8 mouse cellular contexts compared by ENCODE assay signal in the genomic region with DNA sequence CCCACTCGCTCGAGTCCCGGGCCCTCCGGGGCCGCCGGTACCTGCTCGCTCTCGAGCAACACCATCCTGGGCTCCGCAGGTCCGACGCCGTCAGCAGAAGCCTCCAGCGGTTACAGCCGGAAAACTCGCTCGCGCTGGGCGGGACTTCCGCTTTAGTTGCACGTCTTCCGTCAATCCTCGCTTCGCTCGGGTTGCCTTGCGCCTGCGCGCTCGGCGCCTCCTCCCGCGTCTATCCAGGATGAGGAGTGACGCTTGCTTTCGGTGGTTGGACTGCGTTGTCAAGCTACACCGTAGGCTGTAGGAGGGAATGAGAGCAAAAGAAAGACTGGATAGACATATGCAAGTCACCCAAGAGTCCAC. TPM values are rescaled to one million over a fixed set of nuclear protein-coding genes. Genes with fewer than 3 reads are reported as not detected.
A peak's percentile ranks its signal among the peaks of the same experiment; 100 is the strongest.
DNase-seq lines count a peak whose midpoint lies in the region; ATAC-seq and TF ChIP-seq lines count a peak whose summit lies in the region.

A gene (minus strand): TSS at position 162 of the 360 bp plus-strand sequence.

- peak within 1 kb of the TSS; percentile 99 for H3K27ac ChIP-seq in gastrocnemius, adult 2 months
- H3K27ac ChIP-seq in hindbrain, postnatal 0 days: peak within 1 kb of the TSS; percentile 75
- H3K27ac ChIP-seq in left cerebral cortex, adult 2 months: peak within 1 kb of the TSS; percentile 95

- peak; percentile 98 for DNase-seq in ZHBTc4 (ENCODE audit: low read depth, low spot score)
- DNase-seq in gastrocnemius, adult 2 months: peak; percentile 97
- DNase-seq in hindbrain, postnatal 0 days (ENCODE audit: low spot score): peak; percentile 99
- peak; percentile 91 for DNase-seq in left cerebral cortex, adult 2 months (ENCODE audit: extremely low spot score in 1 of 2, low spot score in 2 of 2)
- DNase-seq in right cerebral cortex, adult 2 months (ENCODE audit: low spot score in 2 of 2): peak; percentile 90 to 91
- DNase-seq in urinary bladder, postnatal 14 days (ENCODE audit: low spot score): peak; percentile 94

- peak within 1 kb of the TSS; percentile 89 for H3K4me2 ChIP-seq in hindbrain, postnatal 0 days (ENCODE audit: low read depth, low read length)

- no peaks in the 10 kb centered on the region for H3K9me3 ChIP-seq in hindbrain, postnatal 0 days (ENCODE audit: low read length)

- peak; percentile 96 for ATAC-seq in common myeloid progenitor, adult 5-6 weeks (replicated peaks; ENCODE audit: low read depth, poor library complexity, severe bottlenecking)
- peak; percentile 95 for ATAC-seq in hindbrain, postnatal 0 days
- peak; percentile 99 for ATAC-seq in megakaryocyte, adult 5-6 weeks (ENCODE audit: poor library complexity, severe bottlenecking)

- H3K27me3 ChIP-seq in hindbrain, postnatal 0 days (ENCODE audit: insufficient read depth, low read length): no peaks in the 10 kb centered on the region

- peak within 1 kb of the TSS; percentile 87 for H3K9ac ChIP-seq in hindbrain, postnatal 0 days (replicated peaks; ENCODE audit: low read length)

- intact Hi-C loops in gastrocnemius, adult 2 months (cut with DNase I): no loop called here
- intact Hi-C loops in left cerebral cortex, adult 2 months (cut with DNase I): no loop called here

- under 1% methylated on average over 35 of the region's 35 CpGs for whole genome bisulfite sequencing in hindbrain, postnatal 0 days

- H3K4me1 ChIP-seq in hindbrain, postnatal 0 days (ENCODE audit: insufficient read depth, low read length): peaks cover 7% of the 10 kb centered on the region

- TF ChIP-seq CTCF in gastrocnemius, adult 2 months (IDR thresholded peaks at IDR 0.05): no peak
- peak; percentile 11; the same call in 1 of the 2 replicates for TF ChIP-seq CTCF in hindbrain, postnatal 0 days (IDR thresholded peaks at IDR 0.05; ENCODE audit: low read depth)
- TF ChIP-seq CTCF in left cerebral cortex, adult 2 months (IDR thresholded peaks at IDR 0.05): peak; percentile 7; the same call in 1 of the 2 replicates

- peaks cover 14% of the 10 kb centered on the region; the same call in 1 of the 2 replicates for H3K36me3 ChIP-seq in hindbrain, postnatal 0 days (ENCODE audit: insufficient read depth, low read length)

- peak within 1 kb of the TSS; percentile 99 for H3K4me3 ChIP-seq in gastrocnemius, adult 2 months
- H3K4me3 ChIP-seq in hindbrain, postnatal 0 days (ENCODE audit: low read length): peak within 1 kb of the TSS; percentile 53
- H3K4me3 ChIP-seq in left cerebral cortex, adult 2 months: peak within 1 kb of the TSS; percentile 100

RNA-seq across cellular contexts. Expression of the gene that starts here (rescaled TPM):
- total RNA-seq in common myeloid progenitor, adult 5-6 weeks (2017): 172 and 192 TPM in 2 replicates
- total RNA-seq in gastrocnemius, adult 2 months (2021): 100 to 1,000 TPM; 120 to 133 TPM
- 126 and 151 TPM in 2 replicates for total RNA-seq in hindbrain, postnatal 0 days (2014; rRNA removed)
- 330 and 361 TPM in 2 replicates for polyA plus RNA-seq in hindbrain, postnatal 0 days (2015; fragmentation: Nextera tagmentation; extraction: Ambion mirVana)
- 100 to 1,000 TPM; 155 to 157 TPM for total RNA-seq in left cerebral cortex, adult 2 months (2021)
- 160 and 173 TPM in 2 replicates for total RNA-seq in megakaryocyte, adult 5-6 weeks (2015)
- 181 and 193 TPM in 2 replicates for total RNA-seq in megakaryocyte, adult 5-6 weeks (2017)

Comparison
In these comparisons a context has a peak if more than half of its experiments do, and no peak if none do; other contexts are left out.
1. Peak in every context shown above with its lines: DNase-seq, ATAC-seq, H3K4me3 ChIP-seq and H3K27ac ChIP-seq.